Mouse (Mus musculus): ENCODE measurements around the gene Nfib. TPM values are rescaled to one million over a fixed set of nuclear protein-coding genes. Genes with fewer than 3 reads are reported as not detected.
A peak's percentile ranks its signal among the peaks of the same experiment; 100 is the strongest.

Nfib gene
- polyA plus RNA-seq, 1 experiment from 2014 or later: 204 TPM

GRCm38 (mm10) chr4:82535606-82536434, 169.7 kb downstream of the Nfib start:
- ATAC-seq: no peak
- peak overlapping the region; percentile 78 for H3K9ac ChIP-seq

DNA sequence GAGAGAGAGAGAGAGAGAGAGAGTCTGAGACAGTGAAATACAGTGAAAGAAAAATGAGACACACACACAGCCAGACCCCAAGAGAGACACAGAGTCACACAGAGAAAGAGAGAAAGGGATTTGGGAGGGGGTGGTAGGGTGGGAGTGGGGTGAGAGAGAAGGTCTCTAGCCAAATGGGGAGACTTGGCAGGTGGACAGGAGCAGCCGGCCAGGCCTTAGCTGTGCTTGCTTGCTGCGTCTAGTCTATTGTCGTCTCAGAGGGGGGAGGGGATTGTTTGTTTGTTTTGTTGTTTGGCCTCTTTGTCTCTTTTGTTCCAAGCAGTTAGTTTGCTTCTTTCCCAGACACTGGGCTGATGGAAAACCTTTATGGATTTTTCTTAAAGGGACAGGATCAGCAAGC, 172.3 kb downstream of the Nfib start:
- Histone ChIP-seq H3K9ac (peak overlapping the region; percentile 63), H3K27ac (peak overlapping the region; percentile 98), H3K9me3 (replicated peaks) (no peaks in the 10 kb centered on the region), H3K27me3 (peaks cover 27% of the 10 kb centered on the region), H3K4me1 (peaks cover 90% of the 10 kb centered on the region), H3K4me2 (peak overlapping the region; percentile 47), H3K4me3 (no peak overlapping the region; the same call in 1 of the 2 replicates), H3K36me3 (ENCODE audit: poor library complexity, severe bottlenecking) (no peaks in the 10 kb centered on the region)
- peak; percentile 73 for ATAC-seq
- 19% methylated on average over 3 of the region's 3 CpGs for WGBS

More at GRCm38 (mm10) chr4:82535606-82536434, 169.7 kb downstream of the Nfib start:
- Histone ChIP-seq H3K27ac (peak overlapping the region; percentile 98), H3K36me3 (ENCODE audit: poor library complexity, severe bottlenecking) (no peaks in the 10 kb centered on the region), H3K9me3 (replicated peaks) (no peaks in the 10 kb centered on the region), H3K27me3 (peaks cover 35% of the 10 kb centered on the region), H3K4me1 (peaks cover 92% of the 10 kb centered on the region), H3K4me2 (peak overlapping the region; percentile 83), H3K4me3 (peak overlapping the region; percentile 40)
- 50% methylated on average over 6 of the region's 6 CpGs for WGBS

DNA sequence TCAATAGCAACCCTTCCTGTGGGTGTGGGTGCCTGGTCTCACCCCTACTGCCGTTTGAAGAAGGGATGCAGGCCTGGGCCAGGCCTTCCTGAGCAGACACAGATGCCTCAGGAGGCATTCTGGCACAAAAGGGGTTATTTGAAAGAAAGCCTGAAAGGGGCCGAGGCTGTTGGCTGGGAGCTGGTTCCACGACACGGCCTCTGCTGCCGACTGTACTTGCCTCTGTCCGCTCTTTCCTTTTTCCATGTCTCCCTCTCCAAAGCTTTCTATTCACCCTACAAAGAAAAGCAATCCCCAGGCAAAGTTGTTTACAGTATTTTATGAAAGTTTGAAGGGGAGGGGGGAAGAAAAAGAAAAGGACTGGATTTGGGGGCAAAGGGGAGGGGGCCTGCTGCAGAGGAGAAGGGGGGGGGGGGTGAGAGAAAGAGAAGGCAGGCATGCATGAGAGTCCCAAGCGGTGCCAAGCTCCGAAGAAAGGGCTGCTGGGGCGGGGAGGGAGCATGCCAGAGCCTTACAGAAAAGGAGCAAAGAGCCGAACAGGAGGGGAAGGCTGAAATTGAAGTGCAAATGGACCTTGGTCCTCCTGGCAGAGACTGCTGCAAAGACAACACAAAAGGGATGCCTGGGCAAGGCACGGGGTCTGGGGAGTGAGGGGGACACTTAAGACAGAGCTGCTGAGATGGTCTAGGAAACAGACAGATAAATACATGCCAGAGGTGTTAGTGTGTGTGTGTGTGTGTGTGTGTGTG, 172.9 kb downstream of the Nfib start:
- Histone ChIP-seq H3K4me2 (peak overlapping the region; percentile 47), H3K9ac (peak overlapping the region; percentile 63), H3K27me3 (peaks cover 27% of the 10 kb centered on the region), H3K4me3 (peak overlapping the region; percentile 0; the same call in 1 of the 2 replicates), H3K4me1 (peaks cover 87% of the 10 kb centered on the region), H3K27ac (peak overlapping the region; percentile 98), H3K36me3 (ENCODE audit: poor library complexity, severe bottlenecking) (no peaks in the 10 kb centered on the region), H3K9me3 (replicated peaks) (no peaks in the 10 kb centered on the region)
- WGBS: 2% methylated on average over 11 of the region's 11 CpGs
- ATAC-seq: peak; percentile 90

DNA sequence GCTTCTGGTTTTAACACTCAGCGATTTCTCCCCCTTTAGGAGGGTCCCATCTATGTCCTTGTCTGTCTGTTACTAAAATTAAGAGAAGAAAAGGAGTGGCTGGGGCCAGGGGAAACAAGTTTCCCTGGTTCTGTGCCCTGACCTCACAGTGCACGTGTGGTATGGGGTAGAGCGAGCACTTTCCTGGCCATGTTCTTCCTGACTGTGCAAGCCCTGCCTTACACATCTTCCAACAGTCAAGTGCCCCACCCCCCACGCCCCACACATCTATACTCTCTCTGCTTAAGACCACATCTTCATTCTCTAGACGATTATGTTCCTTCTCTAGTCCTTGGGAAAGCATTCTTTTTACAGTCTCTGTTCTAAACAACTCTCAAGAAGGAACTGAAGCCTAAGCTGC, 173.6 kb downstream of the Nfib start:
- H3K27ac ChIP-seq: peak overlapping the region; percentile 98
- peak overlapping the region; percentile 47 for H3K4me2 ChIP-seq
- peak overlapping the region; percentile 0; the same call in 1 of the 2 replicates for H3K4me3 ChIP-seq
- H3K27me3 ChIP-seq: peaks cover 23% of the 10 kb centered on the region
- no peaks in the 10 kb centered on the region for H3K9me3 ChIP-seq (replicated peaks)
- WGBS: 22% methylated on average over 5 of the region's 5 CpGs
- H3K36me3 ChIP-seq (ENCODE audit: poor library complexity, severe bottlenecking): no peaks in the 10 kb centered on the region
- peak; percentile 28 for ATAC-seq
- H3K4me1 ChIP-seq: peaks cover 84% of the 10 kb centered on the region
- peak overlapping the region; percentile 63 for H3K9ac ChIP-seq

DNA sequence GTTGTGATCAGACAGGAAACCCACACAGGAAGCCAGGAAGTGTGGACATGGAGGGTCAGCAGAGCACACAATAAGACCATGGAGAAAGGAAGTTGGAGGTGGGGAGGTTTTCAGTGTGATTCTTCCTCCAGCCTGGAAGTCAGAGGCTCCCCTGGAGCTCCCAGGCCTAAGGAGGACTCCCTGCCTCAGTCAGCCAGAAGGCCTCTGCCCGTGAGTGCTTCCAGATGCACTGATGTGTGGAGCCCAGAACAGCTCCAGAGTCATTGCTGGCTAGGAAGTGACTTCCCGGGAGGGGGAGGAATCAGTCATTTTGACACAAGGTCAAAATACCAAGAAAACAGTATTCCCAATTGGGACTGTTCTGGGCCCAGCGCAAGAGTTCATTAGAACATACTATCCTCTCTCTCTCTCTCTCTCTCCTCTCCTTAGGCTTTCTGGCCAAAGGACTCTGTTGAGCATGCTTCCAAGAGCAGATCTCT, 174.6 kb downstream of the Nfib start:
- ATAC-seq: no peak
- 0 out of 2 replicates have a peak overlapping the region, but pooled peaks have one; percentile 63 for H3K9ac ChIP-seq
- peak overlapping the region; percentile 98 for H3K27ac ChIP-seq
- peaks cover 13% of the 10 kb centered on the region for H3K27me3 ChIP-seq
- 75% methylated on average over 3 of the region's 3 CpGs for WGBS
- no peaks in the 10 kb centered on the region for H3K9me3 ChIP-seq (replicated peaks)
- H3K4me3 ChIP-seq: no peak overlapping the region
- peaks cover 73% of the 10 kb centered on the region for H3K4me1 ChIP-seq
- H3K36me3 ChIP-seq (ENCODE audit: poor library complexity, severe bottlenecking): no peaks in the 10 kb centered on the region
- H3K4me2 ChIP-seq: 0 out of 2 replicates have a peak overlapping the region, but pooled peaks have one; percentile 10

DNA sequence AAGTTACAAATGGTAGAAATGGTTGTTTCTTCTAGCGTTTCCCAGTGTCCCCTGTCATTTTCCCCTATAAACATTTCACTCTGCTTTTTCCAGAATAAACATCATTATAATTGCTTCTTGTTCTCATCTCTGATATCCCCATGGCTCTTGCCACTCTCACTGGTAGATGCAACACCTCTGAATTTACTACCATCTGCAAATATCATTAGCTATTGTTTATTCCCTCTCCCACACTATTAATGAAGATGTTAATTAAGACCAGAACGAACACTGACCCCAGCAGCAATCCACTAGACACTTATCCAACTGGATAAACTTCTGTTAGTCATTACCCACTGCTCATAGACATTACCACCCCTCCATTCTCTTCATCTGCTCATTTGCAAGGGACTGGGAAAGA, 176.6 kb downstream of the Nfib start:
- Histone ChIP-seq H3K27ac (peak overlapping the region; percentile 62), H3K9me3 (replicated peaks) (no peaks in the 10 kb centered on the region), H3K4me1 (peaks cover 54% of the 10 kb centered on the region), H3K9ac (no peak overlapping the region), H3K27me3 (no peaks in the 10 kb centered on the region), H3K4me3 (no peak overlapping the region), H3K36me3 (ENCODE audit: poor library complexity, severe bottlenecking) (no peaks in the 10 kb centered on the region), H3K4me2 (no peak overlapping the region)
- WGBS: 44% methylated on average over 2 of the region's 2 CpGs
- ATAC-seq: no peak

GRCm38 (mm10) chr4:82519935-82520334, 185.6 kb downstream of the Nfib start:
- H3K4me3 ChIP-seq: no peak overlapping the region
- H3K4me1 ChIP-seq: peaks cover 16% of the 10 kb centered on the region
- H3K9ac ChIP-seq: no peak overlapping the region
- WGBS: 92% methylated on average over 4 of the region's 4 CpGs
- H3K27ac ChIP-seq: no peak overlapping the region
- no peak overlapping the region for H3K4me2 ChIP-seq
- no peaks in the 10 kb centered on the region for H3K27me3 ChIP-seq
- peaks cover 29% of the 10 kb centered on the region; the same call in 1 of the 2 replicates for H3K36me3 ChIP-seq (ENCODE audit: poor library complexity, severe bottlenecking)
- peak; percentile 71 for ATAC-seq
- no peaks in the 10 kb centered on the region for H3K9me3 ChIP-seq (replicated peaks)

- no peaks in the 10 kb centered on the region for H3K27me3 ChIP-seq
- H3K4me3 ChIP-seq: no peak overlapping the region
- H3K9ac ChIP-seq: no peak overlapping the region
- 61% methylated on average over 1 of the region's 1 CpGs for WGBS
- H3K27ac ChIP-seq: no peak overlapping the region
- peaks cover 26% of the 10 kb centered on the region for H3K4me1 ChIP-seq
- no peak for ATAC-seq
- H3K9me3 ChIP-seq (replicated peaks): no peaks in the 10 kb centered on the region
- no peak overlapping the region for H3K4me2 ChIP-seq
- peaks cover 29% of the 10 kb centered on the region; the same call in 1 of the 2 replicates for H3K36me3 ChIP-seq (ENCODE audit: poor library complexity, severe bottlenecking)
These were observed 187.4 kb downstream of the Nfib start for GRCm38 (mm10) chr4:82518132-82518531.

DNA sequence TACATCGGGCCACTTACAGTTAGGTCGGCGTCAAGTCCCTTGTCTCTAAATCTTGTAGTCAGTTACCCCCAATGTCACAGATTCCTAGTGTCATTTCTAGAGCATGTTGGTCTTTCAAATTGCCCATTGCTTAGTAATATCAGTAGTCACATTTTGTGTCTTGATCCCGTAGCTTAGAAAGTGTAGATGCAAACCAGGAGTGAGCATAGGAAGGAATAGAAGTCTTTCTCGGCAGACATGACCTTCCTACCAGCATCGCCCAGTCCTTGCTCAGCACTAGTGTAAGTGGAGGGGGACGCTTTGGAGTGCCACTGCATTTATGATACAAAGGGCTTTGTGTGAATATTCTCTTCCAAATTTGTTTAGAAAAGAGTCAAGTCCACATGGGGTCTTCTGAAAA, 188.2 kb downstream of the Nfib start:
- Histone ChIP-seq H3K36me3 (ENCODE audit: poor library complexity, severe bottlenecking) (peaks cover 23% of the 10 kb centered on the region; the same call in 1 of the 2 replicates), H3K4me1 (peaks cover 26% of the 10 kb centered on the region), H3K4me2 (no peak overlapping the region), H3K27ac (peak overlapping the region; percentile 40; the same call in 1 of the 2 replicates), H3K9ac (no peak overlapping the region), H3K4me3 (no peak overlapping the region), H3K9me3 (replicated peaks) (no peaks in the 10 kb centered on the region), H3K27me3 (no peaks in the 10 kb centered on the region)
- 76% methylated on average over 7 of the region's 7 CpGs for WGBS
- no peak for ATAC-seq

- Histone ChIP-seq H3K4me2 (no peak overlapping the region; the same call in 1 of the 2 replicates), H3K4me1 (peaks cover 35% of the 10 kb centered on the region), H3K27ac (no peak overlapping the region), H3K27me3 (no peaks in the 10 kb centered on the region), H3K9ac (no peak overlapping the region), H3K36me3 (ENCODE audit: poor library complexity, severe bottlenecking) (peaks cover 14% of the 10 kb centered on the region; the same call in 1 of the 2 replicates), H3K4me3 (no peak overlapping the region), H3K9me3 (replicated peaks) (no peaks in the 10 kb centered on the region)
- ATAC-seq: no peak
- 80% methylated on average over 6 of the region's 6 CpGs for WGBS
These were observed 189.2 kb downstream of the Nfib start for GRCm38 (mm10) chr4:82516211-82516795.

DNA sequence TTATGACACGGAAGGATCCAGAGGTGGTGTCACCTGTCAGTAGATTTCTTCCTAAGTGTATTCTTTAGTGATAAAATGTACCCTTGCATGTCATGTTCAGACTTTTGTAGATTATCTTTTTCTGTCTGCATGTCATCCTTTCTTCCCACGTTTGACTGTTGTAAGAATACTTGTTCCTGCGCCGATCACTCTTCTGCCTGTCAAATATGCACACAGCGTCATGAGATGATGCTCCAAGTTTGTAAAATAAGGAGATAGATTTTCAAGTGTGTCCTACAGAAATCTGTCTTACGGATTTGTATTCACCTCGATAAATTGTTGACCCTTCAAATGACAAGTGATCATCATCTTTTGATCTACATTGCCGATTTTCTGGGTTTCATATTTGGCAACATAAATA, 190.6 kb downstream of the Nfib start:
- H3K27ac ChIP-seq: peak overlapping the region; percentile 33
- H3K36me3 ChIP-seq (ENCODE audit: poor library complexity, severe bottlenecking): peaks cover 7% of the 10 kb centered on the region; the same call in 1 of the 2 replicates
- no peaks in the 10 kb centered on the region for H3K9me3 ChIP-seq (replicated peaks)
- peak overlapping the region; percentile 96; the same call in 1 of the 2 replicates for H3K4me3 ChIP-seq
- 86% methylated on average over 8 of the region's 8 CpGs for WGBS
- peak overlapping the region; percentile 49 for H3K4me2 ChIP-seq
- peaks cover 47% of the 10 kb centered on the region for H3K4me1 ChIP-seq
- peak overlapping the region; percentile 100 for H3K9ac ChIP-seq
- no peaks in the 10 kb centered on the region for H3K27me3 ChIP-seq
- no peak for ATAC-seq
